Mouse (Mus musculus): Measurements from ENCODE around the gene Dync1i2.

GRCm38 (mm10) chr2:71200485-71200884 is 11.0 kb upstream of the Dync1i2 start:
- TF ChIP-seq CTCF (IDR thresholded peaks at IDR 0.05; ENCODE audit: low read depth, low read length) (no peak), POLR2A (IDR thresholded peaks at IDR 0.05; ENCODE audit: borderline replicate concordance, low read depth, low read length) (no peak)
